Mouse (Mus musculus) limb, embryonic 11.5 days (tissue): ENCODE results near the gene Ltc4s. TPM values are rescaled to one million over a fixed set of nuclear protein-coding genes. Genes with fewer than 3 reads are reported as not detected.

Experiments used
- ATAC-seq: fragments of 200-750 bp; cut with Nextera tagmentation; 2 replicates; pipeline ENCODE4 v1.8.0; 2017; ENCODE audit warnings: low read depth; ENCODE audit not compliant: insufficient number of reproducible peaks, low FRiP score, low TSS enrichment
- DNase-seq: peaks from one replicate; pipeline ENCODE4 v3.0.0-alpha.2; 2015; ENCODE audit warnings: low spot score
- H3K27ac ChIP-seq: fragments of 300-500 bp; sonication (generic); replicated peaks from 2 replicates; pipeline ENCODE4 v1.5.1; 2014; ENCODE audit warnings: low read depth, mild to moderate bottlenecking, low read length
- H3K27me3 ChIP-seq: fragments of 300-500 bp; sonication (generic); 2 replicates; pipeline ENCODE4 v1.6.1; 2014; ENCODE audit warnings: mild to moderate bottlenecking, low read length, mixed read lengths; ENCODE audit not compliant: control insufficient read depth, insufficient read depth
- H3K36me3 ChIP-seq: fragments of 300-500 bp; sonication (generic); 2 replicates; pipeline ENCODE4 v1.6.1; 2014; ENCODE audit warnings: mild to moderate bottlenecking, low read length, moderate library complexity, mixed read lengths; ENCODE audit not compliant: control insufficient read depth, insufficient read depth
- H3K4me1 ChIP-seq: fragments of 300-500 bp; sonication (generic); 2 replicates; pipeline ENCODE4 v1.6.1; 2014; ENCODE audit warnings: low read length, mixed read lengths; ENCODE audit not compliant: control insufficient read depth, insufficient read depth
- H3K4me2 ChIP-seq: fragments of 300-500 bp; sonication (generic); 2 replicates; pipeline ENCODE4 v1.6.1; 2014; ENCODE audit warnings: low read depth, mild to moderate bottlenecking, moderate library complexity; ENCODE audit not compliant: severe bottlenecking
- H3K4me3 ChIP-seq: fragments of 300-500 bp; sonication (generic); 2 replicates; pipeline ENCODE4 v1.5.1; 2014; ENCODE audit warnings: low read depth, low read length
- H3K9ac ChIP-seq: fragments of 300-500 bp; sonication (generic); 2 replicates; pipeline ENCODE4 v1.6.1; 2014; ENCODE audit warnings: mild to moderate bottlenecking, low read length
- H3K9me3 ChIP-seq: fragments of 300-500 bp; sonication (generic); 2 replicates; pipeline ENCODE4 v1.6.1; 2016; ENCODE audit warnings: low read length; ENCODE audit not compliant: control insufficient read depth
- WGBS: fragments of 180-500 bp; shearing (Covaris S2); extraction: QIAGEN DNeasy Blood & Tissue Kit; methylation state at CpG from one replicate; pipeline ENCODE4 v1.1.7; 2014; 5-methylcytosine and 5-hydroxymethylcytosine counted together
- polyA plus RNA-seq: library from polyadenylated mRNA; unstranded; fragments of >200 nt; fragmentation: Nextera tagmentation; extraction: Ambion mirVana; gene quantifications from 2 replicates; pipeline ENCODE4 v1.2.1, GENCODE M21; 2014

Gene Ltc4s
- polyA plus RNA-seq, 1 experiment from 2014 or later = 0.57 TPM

GRCm38 (mm10) chr11:50212848-50213758, 25.3 kb downstream of the Ltc4s start:
- Histone ChIP-seq H3K36me3 (no peaks in the 10 kb centered on the region), H3K27ac (no peak overlapping the region), H3K9me3 (no peaks in the 10 kb centered on the region), H3K4me3 (no peak overlapping the region), H3K4me1 (peaks cover 15% of the 10 kb centered on the region), H3K9ac (no peak overlapping the region), H3K27me3 (no peaks in the 10 kb centered on the region), H3K4me2 (no peak overlapping the region)
- DNase-seq (no peak), ATAC-seq (no peak)
- WGBS = 66% methylated on average over 11 of the region's 11 CpGs

GRCm38 (mm10) chr11:50212060-50212739, 26.2 kb downstream of the Ltc4s start:
- Histone ChIP-seq H3K4me2 (no peak overlapping the region), H3K4me3 (no peak overlapping the region), H3K27me3 (no peaks in the 10 kb centered on the region), H3K9ac (no peak overlapping the region), H3K4me1 (peaks cover 15% of the 10 kb centered on the region), H3K36me3 (peaks cover 4% of the 10 kb centered on the region; the same call in 1 of the 2 replicates), H3K27ac (no peak overlapping the region), H3K9me3 (no peaks in the 10 kb centered on the region)
- WGBS = 70% methylated on average over 3 of the region's 3 CpGs
- ATAC-seq (no peak), DNase-seq (no peak)

- no peak overlapping the region for H3K27ac ChIP-seq
- no peak overlapping the region for H3K4me3 ChIP-seq
- peaks cover 12% of the 10 kb centered on the region for H3K4me1 ChIP-seq
- ATAC-seq (no peak), DNase-seq (no peak)
- peak overlapping the region; percentile 63; the same call in 1 of the 2 replicates for H3K4me2 ChIP-seq
- 82% methylated on average over 3 of the region's 3 CpGs for WGBS
- no peaks in the 10 kb centered on the region for H3K9me3 ChIP-seq
- H3K9ac ChIP-seq = no peak overlapping the region
- H3K27me3 ChIP-seq = no peaks in the 10 kb centered on the region
- H3K36me3 ChIP-seq = peaks cover 11% of the 10 kb centered on the region
These were observed 26.9 kb downstream of the Ltc4s start for GRCm38 (mm10) chr11:50211322-50212059.

GRCm38 (mm10) chr11:50210505-50211151, 27.8 kb downstream of the Ltc4s start, which contains the start of the genes Sqstm1 and Mgat4b:
TSS of gene Sqstm1 (minus strand) at chr11:50210827.
TSS of gene Mgat4b (plus strand) at chr11:50210890.
- peak; percentile 65 for ATAC-seq
- Histone ChIP-seq H3K4me2 (peak within 1 kb of the TSS; percentile 63), H3K4me3 (peak within 1 kb of the TSS; percentile 92), H3K9ac (peak within 1 kb of the TSS; percentile 88), H3K36me3 (peaks cover 15% of the 10 kb centered on the region), H3K9me3 (no peaks in the 10 kb centered on the region), H3K27me3 (no peaks in the 10 kb centered on the region), H3K27ac (peak within 1 kb of the TSS; percentile 91), H3K4me1 (peaks cover 4% of the 10 kb centered on the region; the same call in 1 of the 2 replicates)
- WGBS = under 1% methylated on average over 48 of the region's 48 CpGs
- peak; percentile 86 for DNase-seq

DNA sequence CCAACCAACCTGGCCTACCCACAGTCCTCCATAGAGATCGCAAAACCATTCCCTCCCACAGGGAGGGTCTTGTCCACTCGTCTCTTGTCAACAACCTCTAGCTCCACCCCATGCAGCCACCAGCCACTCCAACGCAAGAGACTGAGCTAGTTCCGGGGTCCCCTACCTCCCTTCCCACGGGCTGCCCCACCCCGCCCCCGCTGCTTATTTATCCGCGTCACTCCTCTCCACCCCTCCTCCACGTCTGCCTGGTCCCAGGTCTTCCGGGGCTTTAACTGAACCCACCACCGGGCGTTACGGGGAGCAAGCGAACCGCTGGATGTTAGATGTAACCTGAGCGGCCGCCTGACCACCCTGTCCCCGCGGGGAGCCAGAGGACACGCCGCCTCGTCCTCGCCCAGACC, 28.3 kb downstream of the Ltc4s start:
- Histone ChIP-seq H3K9me3 (no peaks in the 10 kb centered on the region), H3K4me3 (peak overlapping the region; percentile 92), H3K27me3 (no peaks in the 10 kb centered on the region), H3K36me3 (peaks cover 18% of the 10 kb centered on the region), H3K4me1 (no peaks in the 10 kb centered on the region), H3K4me2 (peak overlapping the region; percentile 63), H3K27ac (peak overlapping the region; percentile 91), H3K9ac (peak overlapping the region; percentile 88)
- ATAC-seq (peak; percentile 94), DNase-seq (peak; percentile 90)
- 0% methylated on average over 24 of the region's 24 CpGs for WGBS

DNA sequence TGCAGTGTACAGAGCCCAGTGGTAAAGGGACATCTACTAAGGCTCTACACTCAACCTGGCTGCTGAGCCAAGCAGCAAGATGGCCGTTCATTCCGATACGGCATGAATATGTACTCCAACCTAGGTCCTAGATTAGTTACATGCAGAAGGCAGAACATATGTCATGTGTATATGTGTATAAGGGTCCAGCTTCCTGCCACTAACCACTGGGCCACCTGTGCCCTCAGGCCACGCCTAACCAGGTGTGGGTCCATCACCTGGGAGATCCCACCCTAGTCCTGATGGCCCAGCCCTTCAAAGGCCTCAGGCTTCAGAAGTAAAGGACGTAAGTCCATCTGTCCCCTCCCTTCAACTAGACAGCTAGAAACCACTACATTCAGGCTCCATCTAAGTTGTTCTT, 30.4 kb downstream of the Ltc4s start:
- Histone ChIP-seq H3K27ac (no peak overlapping the region), H3K9me3 (no peaks in the 10 kb centered on the region), H3K27me3 (no peaks in the 10 kb centered on the region), H3K4me3 (no peak overlapping the region), H3K4me1 (no peaks in the 10 kb centered on the region), H3K4me2 (no peak overlapping the region), H3K9ac (no peak overlapping the region), H3K36me3 (peaks cover 28% of the 10 kb centered on the region)
- DNase-seq (no peak), ATAC-seq (no peak)
- 93% methylated on average over 5 of the region's 5 CpGs for WGBS

DNA sequence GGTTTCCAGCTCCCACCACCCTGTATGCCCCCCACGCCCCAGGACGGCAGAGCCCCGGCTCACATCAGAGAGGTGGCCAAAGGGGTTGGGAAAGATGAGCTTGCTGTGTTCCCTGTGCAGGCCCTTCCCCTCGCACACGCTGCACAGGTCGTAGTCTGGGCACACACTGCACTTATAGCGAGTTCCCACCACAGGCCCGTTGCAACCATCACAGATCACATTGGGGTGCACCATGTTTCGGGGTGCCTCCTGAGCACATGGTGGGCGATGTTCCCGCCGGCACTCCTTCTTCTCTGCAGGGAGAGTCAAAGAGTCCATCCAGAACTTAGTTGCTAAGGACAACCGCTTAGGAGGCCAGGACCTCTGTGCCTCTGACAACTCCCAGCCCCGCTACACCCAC, 31.1 kb downstream of the Ltc4s start:
- WGBS = 91% methylated on average over 14 of the region's 14 CpGs
- Histone ChIP-seq H3K9me3 (no peaks in the 10 kb centered on the region), H3K4me2 (no peak overlapping the region), H3K36me3 (peaks cover 33% of the 10 kb centered on the region), H3K4me3 (no peak overlapping the region), H3K4me1 (no peaks in the 10 kb centered on the region), H3K27me3 (no peaks in the 10 kb centered on the region), H3K9ac (no peak overlapping the region), H3K27ac (no peak overlapping the region)
- DNase-seq = no peak
- no peak for ATAC-seq
